Mouse (Mus musculus) limb, embryonic 12.5 days (tissue): ENCODE measurements around the gene Oxgr1. TPM values are rescaled to one million over a fixed set of nuclear protein-coding genes. Genes with fewer than 3 reads are reported as not detected.
"Not testable (repeated sequence)": the region's sequence is repeated elsewhere in the genome, so short reads cannot be mapped to it uniquely, and the experiment has no call there.

ENCODE experiments used
- ATAC-seq: fragments of 200-750 bp; cut with Nextera tagmentation; 2 replicates; pipeline ENCODE4 v1.8.0; 2017; ENCODE audit warnings: low read depth, moderate TSS enrichment; ENCODE audit not compliant: insufficient number of reproducible peaks, insufficient read depth, low FRiP score, low TSS enrichment
- H3K27ac ChIP-seq: fragments of 300-500 bp; sonication (generic); 2 replicates; pipeline ENCODE4 v1.5.1; 2016; ENCODE audit warnings: mild to moderate bottlenecking, moderate library complexity
- H3K27me3 ChIP-seq: fragments of 300-500 bp; sonication (generic); 2 replicates; pipeline ENCODE4 v1.6.1; 2016; ENCODE audit warnings: mild to moderate bottlenecking, moderate library complexity
- H3K36me3 ChIP-seq: fragments of 300-500 bp; sonication (generic); 2 replicates; pipeline ENCODE4 v1.6.1; 2016; ENCODE audit warnings: mild to moderate bottlenecking, moderate library complexity
- H3K4me1 ChIP-seq: fragments of 300-500 bp; sonication (generic); replicated peaks from 2 replicates; pipeline ENCODE4 v1.6.1; 2016
- H3K4me2 ChIP-seq: fragments of 300-500 bp; sonication (generic); 2 replicates; pipeline ENCODE4 v1.6.1; 2016; ENCODE audit warnings: mild to moderate bottlenecking, moderate library complexity
- H3K4me3 ChIP-seq: fragments of 300-500 bp; sonication (generic); replicated peaks from 2 replicates; pipeline ENCODE4 v1.5.1; 2016; ENCODE audit warnings: mild to moderate bottlenecking
- H3K9ac ChIP-seq: fragments of 300-500 bp; sonication (generic); replicated peaks from 2 replicates; pipeline ENCODE4 v1.6.1; 2016; ENCODE audit warnings: mild to moderate bottlenecking, moderate library complexity
- H3K9me3 ChIP-seq: fragments of 300-500 bp; sonication (generic); 2 replicates; pipeline ENCODE4 v1.6.1; 2016; ENCODE audit warnings: mild to moderate bottlenecking, moderate library complexity
- WGBS: fragments of 180-500 bp; shearing (Covaris S2); methylation state at CpG from one replicate; pipeline ENCODE4 v1.1.7; 2016; 5-methylcytosine and 5-hydroxymethylcytosine counted together
- polyA plus RNA-seq: library from polyadenylated mRNA; unstranded; fragments of >200 nt; fragmentation: Nextera tagmentation; extraction: Ambion mirVana; gene quantifications from 2 replicates; pipeline ENCODE4 v1.2.1, GENCODE M21; 2016

The Oxgr1 gene
- polyA plus RNA-seq, 1 experiment from 2014 or later: not detected

DNA sequence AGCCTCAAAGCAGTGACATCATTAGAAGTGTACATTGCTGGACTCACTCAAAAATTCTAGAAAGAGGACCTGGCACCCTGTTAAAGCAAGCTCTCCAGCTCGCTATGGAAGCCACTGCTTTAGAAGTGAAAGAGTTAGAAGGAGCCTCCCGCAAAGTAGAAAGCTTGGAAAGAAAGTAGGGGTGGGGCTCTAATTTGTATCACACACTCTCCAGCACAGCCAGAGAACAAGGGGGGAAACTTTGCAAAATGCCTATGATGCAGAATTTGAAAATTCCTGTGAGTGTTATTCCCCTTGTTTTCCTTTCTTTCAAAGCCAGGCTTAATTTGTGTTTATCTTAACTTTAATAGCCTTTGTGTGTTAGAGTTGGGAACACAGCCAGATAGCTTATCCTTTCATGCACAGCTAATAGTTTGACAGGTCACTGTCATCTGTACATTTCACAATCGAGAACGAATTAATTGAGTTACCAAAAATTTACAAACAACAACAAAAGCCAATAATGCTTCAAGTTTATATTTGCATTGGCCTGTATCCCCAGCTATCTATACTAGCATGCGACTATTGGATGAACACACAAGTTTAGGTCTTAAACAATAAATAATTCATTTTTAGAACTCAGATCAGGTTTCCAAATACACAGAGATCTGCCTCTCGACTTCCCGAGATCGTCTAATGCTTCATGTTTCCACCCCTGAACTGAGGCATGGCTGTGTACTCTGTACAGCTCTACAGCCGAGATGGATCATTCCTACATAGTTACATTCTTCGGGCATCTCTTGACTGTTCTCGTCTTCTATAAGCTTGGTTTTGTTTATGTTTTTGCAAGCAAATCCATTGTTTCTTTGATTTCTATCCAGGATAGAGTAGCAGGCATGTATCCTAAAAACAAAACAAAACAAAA is 32.0 kb downstream of the Oxgr1 start:
- Histone ChIP-seq H3K4me3 (no peak overlapping the region), H3K36me3 (no peaks in the 10 kb centered on the region), H3K9ac (no peak overlapping the region), H3K4me1 (no peaks in the 10 kb centered on the region), H3K27ac (no peak overlapping the region), H3K27me3 (no peaks in the 10 kb centered on the region), H3K9me3 (no peaks in the 10 kb centered on the region), H3K4me2 (no peak overlapping the region)
- 87% methylated on average over 11 of the region's 11 CpGs for WGBS
- ATAC-seq: no peak

DNA sequence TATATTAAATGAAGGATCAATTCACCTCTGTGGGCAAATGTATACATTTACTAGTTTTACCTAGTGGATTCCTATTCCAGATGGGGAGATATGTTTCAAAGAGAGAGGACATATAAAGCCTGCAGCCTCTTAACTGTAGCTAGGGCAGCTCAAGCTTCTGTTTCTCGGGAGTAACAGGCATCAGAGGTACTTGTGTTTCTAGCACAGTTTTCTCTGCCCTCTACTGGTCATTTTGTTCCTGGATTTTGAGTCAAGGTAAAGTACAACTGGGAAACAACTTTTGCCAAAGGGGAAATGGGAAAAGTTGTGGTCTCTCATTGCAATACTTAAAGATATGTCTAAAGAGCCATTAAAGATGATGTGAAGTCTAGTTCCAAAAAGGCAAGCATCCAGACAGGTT is 37.1 kb downstream of the Oxgr1 start:
- WGBS: 20% methylated on average over 1 of the region's 1 CpGs

DNA sequence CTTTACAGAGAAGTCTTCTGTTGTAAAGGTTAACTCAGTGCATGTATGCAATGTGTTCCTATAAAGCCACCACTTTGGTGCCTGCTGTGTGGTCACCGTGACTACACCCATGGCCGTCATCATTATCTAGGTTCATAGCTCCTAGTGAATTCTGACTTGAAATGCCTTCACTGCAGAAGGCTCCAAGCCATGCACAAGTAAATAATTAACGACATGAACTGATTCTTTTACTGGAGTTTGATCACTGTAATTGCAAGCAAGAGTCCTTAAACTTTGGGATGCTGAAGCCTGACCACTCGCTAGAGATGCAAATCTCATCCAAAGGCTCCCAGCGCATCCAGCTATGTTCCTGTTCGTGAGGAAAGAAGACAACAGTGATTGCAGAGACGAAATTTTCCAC is 38.6 kb downstream of the Oxgr1 start:
- Histone ChIP-seq H3K27ac (no peak overlapping the region), H3K4me1 (no peaks in the 10 kb centered on the region), H3K4me3 (no peak overlapping the region), H3K27me3 (no peaks in the 10 kb centered on the region), H3K9ac (no peak overlapping the region), H3K9me3 (no peaks in the 10 kb centered on the region), H3K36me3 (no peaks in the 10 kb centered on the region), H3K4me2 (no peak overlapping the region)
- no peak for ATAC-seq
- WGBS: 85% methylated on average over 7 of the region's 7 CpGs

More for the DNA sequence above, 37.1 kb downstream of the Oxgr1 start:
- Histone ChIP-seq H3K9ac (no peak overlapping the region), H3K36me3 (no peaks in the 10 kb centered on the region), H3K4me3 (no peak overlapping the region), H3K27me3 (no peaks in the 10 kb centered on the region), H3K27ac (no peak overlapping the region), H3K4me2 (no peak overlapping the region), H3K9me3 (no peaks in the 10 kb centered on the region), H3K4me1 (no peaks in the 10 kb centered on the region)
- ATAC-seq: no peak

DNA sequence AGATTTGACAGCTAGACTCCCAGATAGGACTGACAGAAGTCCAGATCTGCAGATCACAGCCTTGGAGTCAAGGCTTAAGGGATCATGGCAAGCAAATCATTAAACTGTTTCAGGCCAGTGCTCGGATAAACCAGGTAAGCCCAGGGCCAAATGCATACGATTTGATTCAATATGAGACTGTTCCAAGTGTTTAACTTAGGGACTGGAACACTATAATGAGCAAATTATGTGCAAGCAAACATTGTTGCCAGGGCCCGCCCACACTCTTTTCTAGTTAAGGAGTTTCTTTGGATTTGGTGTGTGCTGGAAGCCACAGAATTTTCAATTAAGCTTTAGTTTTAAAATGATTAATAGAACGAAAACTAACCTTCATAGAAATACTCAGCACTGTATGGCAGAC is 39.6 kb downstream of the Oxgr1 start:
- Histone ChIP-seq H3K9me3 (no peaks in the 10 kb centered on the region), H3K4me3 (no peak overlapping the region), H3K27me3 (no peaks in the 10 kb centered on the region), H3K9ac (no peak overlapping the region), H3K36me3 (no peaks in the 10 kb centered on the region), H3K4me2 (no peak overlapping the region), H3K27ac (no peak overlapping the region), H3K4me1 (no peaks in the 10 kb centered on the region)
- WGBS: 83% methylated on average over 4 of the region's 4 CpGs
- no peak for ATAC-seq

DNA sequence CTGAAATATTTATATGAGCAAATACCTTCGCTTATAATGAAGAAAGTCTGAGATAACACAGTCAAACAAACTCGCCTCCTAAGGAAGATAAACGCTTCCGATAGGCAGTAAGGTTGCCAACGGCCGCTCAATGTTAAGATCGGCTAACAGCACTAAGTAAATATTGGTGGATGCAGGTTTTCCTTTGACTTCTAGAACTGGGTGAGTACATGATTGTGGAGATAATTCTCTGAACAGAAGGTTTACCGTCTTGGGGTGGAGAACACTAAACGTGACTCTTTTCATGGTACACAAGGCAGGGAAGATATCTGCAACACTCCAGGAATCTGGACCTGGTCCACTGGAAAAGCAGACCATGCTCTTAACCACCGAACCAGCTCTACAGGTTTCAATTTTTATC is 52.6 kb downstream of the Oxgr1 start:
- Histone ChIP-seq H3K4me3 (no peak overlapping the region), H3K27me3 (no peaks in the 10 kb centered on the region), H3K9me3 (no peaks in the 10 kb centered on the region), H3K9ac (no peak overlapping the region), H3K36me3 (no peaks in the 10 kb centered on the region), H3K4me1 (no peaks in the 10 kb centered on the region), H3K4me2 (no peak overlapping the region), H3K27ac (no peak overlapping the region)
- 86% methylated on average over 10 of the region's 10 CpGs for WGBS
- no peak for ATAC-seq

DNA sequence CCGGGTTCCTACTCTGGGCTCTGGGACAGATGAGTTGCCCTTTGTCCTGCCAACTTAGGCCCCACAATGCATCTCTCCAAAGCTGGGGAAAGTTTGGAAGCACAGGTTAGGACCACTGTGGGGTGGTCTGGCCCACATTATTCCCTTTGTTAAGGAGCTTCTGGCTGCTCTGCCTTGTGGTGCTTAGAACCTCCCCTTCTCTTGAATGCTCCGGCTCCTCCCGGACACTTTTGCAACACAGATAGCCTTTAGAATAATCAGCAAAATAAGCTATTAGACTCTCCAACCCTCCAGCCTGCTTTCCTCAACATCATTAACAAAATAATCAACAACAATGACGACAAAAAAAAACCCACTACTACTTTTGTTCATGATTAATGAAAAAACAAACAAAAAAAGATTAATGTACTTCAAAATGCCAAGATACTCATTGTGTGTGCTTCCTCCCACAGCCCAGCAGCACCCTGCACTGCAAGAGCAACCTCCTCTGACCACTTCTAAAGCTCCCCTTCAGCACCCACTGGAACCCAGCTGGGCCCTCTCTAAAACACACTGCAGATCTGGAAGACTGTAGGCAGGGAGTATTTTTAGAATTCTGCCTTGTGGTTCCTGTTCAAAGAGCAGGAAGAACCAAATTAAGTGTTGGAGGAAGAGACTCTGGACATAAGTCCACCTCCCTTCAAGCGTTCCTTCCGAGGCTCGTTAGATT is 53.1 kb downstream of the Oxgr1 start:
- Histone ChIP-seq H3K4me1 (no peaks in the 10 kb centered on the region), H3K4me2 (no peak overlapping the region), H3K9me3 (no peaks in the 10 kb centered on the region), H3K27me3 (no peaks in the 10 kb centered on the region), H3K27ac (no peak overlapping the region), H3K36me3 (no peaks in the 10 kb centered on the region), H3K4me3 (no peak overlapping the region), H3K9ac (no peak overlapping the region)
- no peak for ATAC-seq
- WGBS: 69% methylated on average over 7 of the region's 7 CpGs

DNA sequence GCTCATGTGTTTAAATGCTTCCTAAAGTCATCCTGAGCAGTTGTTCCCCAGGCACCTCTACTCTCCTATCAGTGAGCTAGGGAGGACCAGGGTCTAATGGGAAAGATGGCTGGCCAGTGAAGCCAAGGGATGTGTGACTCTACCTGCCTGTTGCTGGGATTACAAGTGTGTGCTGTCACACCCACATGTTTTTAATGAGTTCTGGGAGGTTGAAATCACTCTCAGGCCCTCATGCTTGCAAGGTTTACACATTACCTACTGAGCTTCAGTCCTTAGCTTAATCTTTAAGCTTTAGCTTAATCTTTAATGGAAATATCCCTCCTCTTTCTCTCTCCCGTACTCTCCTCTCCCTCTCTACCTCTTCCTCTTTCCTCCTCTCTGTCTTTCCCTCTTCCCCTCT is 55.0 kb downstream of the Oxgr1 start:
- Histone ChIP-seq H3K4me1 (no peaks in the 10 kb centered on the region), H3K4me2 (no peak overlapping the region), H3K36me3 (no peaks in the 10 kb centered on the region), H3K9me3 (no peaks in the 10 kb centered on the region), H3K4me3 (no peak overlapping the region), H3K9ac (no peak overlapping the region), H3K27ac (no peak overlapping the region), H3K27me3 (no peaks in the 10 kb centered on the region)
- 78% methylated on average over 1 of the region's 1 CpGs for WGBS
- no peak for ATAC-seq

DNA sequence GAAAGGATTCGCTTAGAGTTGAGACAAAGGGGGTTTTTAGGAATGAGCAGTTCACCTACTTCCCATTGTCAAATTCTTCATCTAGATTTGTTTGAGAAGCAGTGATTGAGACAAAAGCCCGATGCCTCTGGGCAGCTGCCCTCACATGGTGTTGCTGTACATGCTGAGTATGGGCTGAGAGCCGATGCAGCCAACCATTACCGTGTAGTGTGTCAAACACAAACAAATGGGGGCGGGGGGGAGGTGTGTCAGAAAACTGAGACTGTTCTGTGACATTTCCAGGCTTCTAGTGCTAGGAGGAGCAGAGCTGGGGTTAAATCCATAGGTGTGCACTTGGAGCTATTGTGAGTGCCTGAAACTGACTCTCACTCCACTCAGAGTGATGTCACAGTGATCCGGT is 55.5 kb downstream of the Oxgr1 start:
- WGBS: 86% methylated on average over 6 of the region's 6 CpGs
- no peak for ATAC-seq

DNA sequence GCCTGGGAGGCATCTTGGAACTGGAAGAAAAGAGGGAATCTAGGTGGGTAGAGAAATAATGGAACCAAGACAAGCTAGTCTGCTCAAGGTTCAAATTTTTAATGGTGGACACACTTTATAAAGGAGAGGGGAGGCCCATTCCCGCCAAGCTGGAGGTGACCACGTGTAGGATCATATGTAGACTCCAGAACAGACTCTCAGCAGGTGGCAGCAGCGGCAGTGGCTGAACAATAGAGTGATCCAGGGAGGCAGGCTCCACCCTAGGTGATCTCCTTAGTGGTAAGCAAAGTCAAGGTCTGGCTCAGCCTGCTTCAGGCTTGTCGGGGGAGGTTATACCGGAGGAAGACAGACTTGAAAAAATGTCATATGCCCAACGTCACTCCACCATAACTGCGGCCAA is 55.9 kb downstream of the Oxgr1 start:
- not testable (repeated sequence) for H3K36me3 ChIP-seq, H3K27me3 ChIP-seq, ATAC-seq, H3K27ac ChIP-seq, H3K4me3 ChIP-seq, H3K4me1 ChIP-seq, H3K9ac ChIP-seq, H3K4me2 ChIP-seq, H3K9me3 ChIP-seq
- WGBS: 87% methylated on average over 7 of the region's 7 CpGs

More for the DNA sequence above, 55.5 kb downstream of the Oxgr1 start:
- Histone ChIP-seq H3K27me3 (no peaks in the 10 kb centered on the region), H3K4me1 (no peaks in the 10 kb centered on the region), H3K9ac (no peak overlapping the region), H3K9me3 (no peaks in the 10 kb centered on the region), H3K4me2 (no peak overlapping the region), H3K36me3 (no peaks in the 10 kb centered on the region), H3K27ac (no peak overlapping the region), H3K4me3 (no peak overlapping the region)

DNA sequence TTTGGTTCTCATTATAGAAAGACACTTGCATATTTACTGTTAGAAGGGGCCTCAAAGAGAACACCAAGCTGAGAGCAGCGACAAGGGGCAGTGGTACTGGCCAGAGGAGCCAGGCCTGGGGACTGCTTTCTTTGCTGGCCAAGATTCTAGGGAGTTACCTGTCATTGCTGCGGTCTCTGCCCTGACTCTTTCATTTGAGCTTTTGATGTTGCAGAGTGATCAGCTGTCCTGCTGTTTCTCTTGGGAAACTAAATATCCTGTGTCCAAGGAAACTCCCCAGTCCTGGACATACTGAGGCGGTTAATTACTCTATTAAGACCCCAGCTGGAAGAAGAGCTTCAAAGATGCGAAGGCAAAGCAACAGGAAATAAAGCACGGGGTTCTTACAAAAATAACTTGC is 60.9 kb downstream of the Oxgr1 start:
- 38% methylated on average over 5 of the region's 5 CpGs for WGBS
- H3K4me3 ChIP-seq: no peak overlapping the region
- no peaks in the 10 kb centered on the region for H3K36me3 ChIP-seq
- H3K9ac ChIP-seq: no peak overlapping the region
- no peaks in the 10 kb centered on the region for H3K4me1 ChIP-seq
- ATAC-seq: no peak
- no peaks in the 10 kb centered on the region for H3K9me3 ChIP-seq
- H3K27ac ChIP-seq: no peak overlapping the region
- no peak overlapping the region for H3K4me2 ChIP-seq
- no peaks in the 10 kb centered on the region for H3K27me3 ChIP-seq

DNA sequence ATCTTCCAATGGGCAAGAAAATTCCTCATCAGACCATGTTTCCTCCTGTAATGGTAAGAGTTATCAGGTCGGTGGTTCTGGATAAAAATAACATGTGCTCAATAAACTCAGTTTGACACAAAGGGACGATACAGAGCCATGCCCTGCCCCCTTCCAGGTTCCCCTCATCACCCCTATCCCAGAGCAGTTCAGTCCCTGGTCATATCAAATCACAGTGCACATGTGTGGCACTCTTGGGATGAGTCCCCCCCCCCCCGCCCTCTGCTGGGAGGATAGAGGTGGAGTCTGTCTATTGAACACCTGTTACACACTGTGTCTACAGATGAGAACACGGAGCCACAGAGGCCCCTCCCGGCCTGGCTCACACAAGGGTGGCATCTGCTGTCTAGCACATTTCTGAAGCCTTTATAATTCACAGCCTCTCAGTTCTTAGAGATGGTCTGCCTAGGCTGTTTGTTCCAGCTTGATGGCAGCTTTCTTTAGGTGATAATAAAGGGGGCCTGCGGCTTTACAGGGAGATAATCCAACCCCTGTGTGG is 61.5 kb downstream of the Oxgr1 start:
- no peaks in the 10 kb centered on the region for H3K4me1 ChIP-seq
- 79% methylated on average over 6 of the region's 6 CpGs for WGBS
- no peaks in the 10 kb centered on the region for H3K36me3 ChIP-seq
- no peak for ATAC-seq
- H3K9me3 ChIP-seq: no peaks in the 10 kb centered on the region
- no peak overlapping the region for H3K27ac ChIP-seq
- H3K9ac ChIP-seq: no peak overlapping the region
- H3K4me3 ChIP-seq: no peak overlapping the region
- H3K4me2 ChIP-seq: no peak overlapping the region
- H3K27me3 ChIP-seq: no peaks in the 10 kb centered on the region
